Mouse (Mus musculus) testis, adult 2 months (tissue): ENCODE results near the gene Wasf2. TPM values are rescaled to one million over a fixed set of nuclear protein-coding genes. Genes with fewer than 3 reads are reported as not detected.
A peak's percentile ranks its signal among the peaks of the same experiment; 100 is the strongest.

ENCODE experiments used
- H3K27ac ChIP-seq: fragments of 200-500 bp; 2 replicates; pipeline ENCODE4 v1.5.1; 2012; ENCODE audit warnings: low read depth, low read length; ENCODE audit not compliant: control insufficient read depth, insufficient read depth
- H3K27me3 ChIP-seq: fragments of 200-500 bp; 2 replicates; pipeline ENCODE4 v1.6.1; 2012; ENCODE audit warnings: mild to moderate bottlenecking, low read length, moderate library complexity; ENCODE audit not compliant: control insufficient read depth, insufficient read depth
- H3K36me3 ChIP-seq: fragments of 200-500 bp; 2 replicates; pipeline ENCODE4 v1.6.1; 2012; ENCODE audit warnings: mild to moderate bottlenecking, low read length; ENCODE audit not compliant: control insufficient read depth, insufficient read depth
- H3K4me1 ChIP-seq: fragments of 200-500 bp; 2 replicates; pipeline ENCODE4 v1.6.1; 2012; ENCODE audit warnings: low read length; ENCODE audit not compliant: control insufficient read depth, insufficient read depth
- H3K4me3 ChIP-seq: fragments of 200-500 bp; 2 replicates; pipeline ENCODE4 v1.5.1; 2012; ENCODE audit warnings: low read depth, mild to moderate bottlenecking, low read length, moderate library complexity, mixed read lengths; ENCODE audit not compliant: control insufficient read depth
- CTCF ChIP-seq: fragments of 200-500 bp; IDR thresholded peaks from 2 replicates; pipeline ENCODE4 v1.5.1; 2012; ENCODE audit warnings: low read depth, mild to moderate bottlenecking, inconsistent platforms, low read length, moderate library complexity; ENCODE audit not compliant: control insufficient read depth, insufficient read depth, insufficient replicate concordance
- POLR2A ChIP-seq: fragments of 200-500 bp; IDR thresholded peaks from 2 replicates; pipeline ENCODE4 v1.6.1; 2012; ENCODE audit warnings: low read depth, mild to moderate bottlenecking, inconsistent platforms, low read length, moderate library complexity; ENCODE audit not compliant: control insufficient read depth
- polyA plus RNA-seq: library from polyadenylated mRNA; depleted of rRNA; stranded (reverse); fragments of >200 nt; gene quantifications from 2 replicates; pipeline ENCODE4 v1.2.3, GENCODE M21; 2012

Gene Wasf2
- polyA plus RNA-seq, 1 experiment = 156 TPM

GRCm38 (mm10) chr4:133169237-133170055 is 39.1 kb downstream of the Wasf2 start:
- Histone ChIP-seq H3K27ac (peak overlapping the region; percentile 43), H3K4me3 (no peak overlapping the region), H3K36me3 (no peaks in the 10 kb centered on the region), H3K27me3 (no peaks in the 10 kb centered on the region), H3K4me1 (peaks cover 5% of the 10 kb centered on the region)
- no peak for TF ChIP-seq POLR2A

GRCm38 (mm10) chr4:133170056-133170524 is 39.8 kb downstream of the Wasf2 start:
- TF ChIP-seq POLR2A (no peak), CTCF (no peak)
- H3K27ac ChIP-seq = peak overlapping the region; percentile 43
- H3K4me1 ChIP-seq = peaks cover 5% of the 10 kb centered on the region
- no peaks in the 10 kb centered on the region for H3K36me3 ChIP-seq
- H3K4me3 ChIP-seq = no peak overlapping the region
- H3K27me3 ChIP-seq = no peaks in the 10 kb centered on the region

GRCm38 (mm10) chr4:133170616-133171015 is 40.3 kb downstream of the Wasf2 start:
- peaks cover 5% of the 10 kb centered on the region for H3K4me1 ChIP-seq
- H3K27me3 ChIP-seq = no peaks in the 10 kb centered on the region
- TF ChIP-seq POLR2A (no peak), CTCF (no peak)
- H3K36me3 ChIP-seq = no peaks in the 10 kb centered on the region
- no peak overlapping the region; the same call in 1 of the 2 replicates for H3K27ac ChIP-seq
- H3K4me3 ChIP-seq = no peak overlapping the region

GRCm38 (mm10) chr4:133172451-133172850 is 42.1 kb downstream of the Wasf2 start:
- no peak overlapping the region for H3K4me3 ChIP-seq
- no peak overlapping the region for H3K27ac ChIP-seq
- peaks cover 5% of the 10 kb centered on the region for H3K4me1 ChIP-seq
- no peaks in the 10 kb centered on the region for H3K36me3 ChIP-seq
- TF ChIP-seq CTCF (no peak), POLR2A (no peak)
- H3K27me3 ChIP-seq = no peaks in the 10 kb centered on the region

- Histone ChIP-seq H3K27ac (peak overlapping the region; percentile 79), H3K4me3 (no peak overlapping the region; the same call in 1 of the 2 replicates), H3K27me3 (no peaks in the 10 kb centered on the region), H3K36me3 (no peaks in the 10 kb centered on the region), H3K4me1 (peaks cover 5% of the 10 kb centered on the region)
- TF ChIP-seq CTCF = no peak
- no peak for TF ChIP-seq POLR2A
Observed at GRCm38 (mm10) chr4:133174361-133174760, 44.1 kb downstream of the Wasf2 start.

GRCm38 (mm10) chr4:133175274-133175673 is 45.0 kb downstream of the Wasf2 start:
- no peak for TF ChIP-seq CTCF
- no peak for TF ChIP-seq POLR2A
- Histone ChIP-seq H3K4me1 (peaks cover 5% of the 10 kb centered on the region), H3K27ac (0 out of 2 replicates have a peak overlapping the region, but pooled peaks have one; percentile 34), H3K4me3 (peak overlapping the region; percentile 13), H3K27me3 (no peaks in the 10 kb centered on the region), H3K36me3 (no peaks in the 10 kb centered on the region)

- peak overlapping the region; percentile 48 for H3K27ac ChIP-seq
- H3K4me3 ChIP-seq = peak overlapping the region; percentile 13
- no peaks in the 10 kb centered on the region for H3K36me3 ChIP-seq
- no peak for TF ChIP-seq CTCF
- no peak for TF ChIP-seq POLR2A
- no peaks in the 10 kb centered on the region for H3K27me3 ChIP-seq
- H3K4me1 ChIP-seq = peaks cover 5% of the 10 kb centered on the region
Observed at GRCm38 (mm10) chr4:133175998-133176760, 45.9 kb downstream of the Wasf2 start.
